Mouse (Mus musculus) spleen, postnatal 10 days (tissue): Measurements from ENCODE around the gene Cyp24a1.
A peak's percentile ranks its signal among the peaks of the same experiment; 100 is the strongest.

ENCODE experiments used
- DNase-seq, 2 experiments: peaks; one replicate each; pipeline ENCODE4 v3.0.0; 2021 to 2022; ENCODE audit warnings: low spot score in 2 of 2

Gene Cyp24a1

DNA sequence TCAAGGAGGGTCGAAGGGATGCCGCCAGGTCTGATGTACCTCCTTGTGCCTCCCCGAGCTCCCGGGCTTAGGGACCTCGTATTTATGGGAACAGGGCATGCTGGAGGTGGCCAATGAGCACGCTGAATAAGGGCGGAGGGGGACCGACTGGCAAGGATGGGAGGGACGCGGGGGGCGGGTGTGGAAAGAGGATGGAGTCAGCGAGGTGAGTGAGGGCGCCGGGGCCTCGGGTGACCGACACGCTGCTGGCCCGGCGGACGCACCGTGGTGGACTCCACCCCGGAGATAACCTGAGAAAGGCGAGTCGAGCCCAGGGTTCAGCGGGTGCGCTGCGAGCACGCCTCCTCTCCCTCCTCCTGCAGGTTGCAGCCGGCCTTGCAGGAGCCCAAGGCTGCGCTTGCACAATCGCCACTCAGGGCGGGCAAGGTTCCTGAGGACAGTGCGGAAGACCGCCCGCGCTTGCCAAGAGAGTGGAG, at the start of gene Cyp24a1:
Cyp24a1 (minus strand) TSS at position 55 of the 476 bp plus-strand sequence.
- DNase-seq, result no peak

DNA sequence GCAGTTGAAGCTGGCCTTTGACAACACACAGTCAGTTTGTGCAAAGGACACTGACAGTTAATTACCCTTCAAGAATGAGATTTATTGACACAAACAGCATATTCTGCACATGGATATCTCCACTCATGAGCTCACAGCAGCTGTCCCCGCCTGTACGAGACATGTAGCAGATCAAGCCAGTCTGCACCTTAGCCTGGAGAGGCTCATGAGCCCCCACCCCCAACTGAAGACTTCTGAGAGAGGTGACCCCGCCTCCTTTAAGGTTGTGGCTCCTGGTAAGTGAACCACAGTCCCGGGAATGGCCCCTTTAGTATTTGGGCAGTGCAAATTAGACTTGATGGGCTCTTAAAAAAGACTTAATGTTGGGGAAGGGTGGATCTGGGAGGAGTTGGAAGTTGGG, 48.8 kb upstream of the Cyp24a1 start:
- DNase-seq, result no peak

DNA sequence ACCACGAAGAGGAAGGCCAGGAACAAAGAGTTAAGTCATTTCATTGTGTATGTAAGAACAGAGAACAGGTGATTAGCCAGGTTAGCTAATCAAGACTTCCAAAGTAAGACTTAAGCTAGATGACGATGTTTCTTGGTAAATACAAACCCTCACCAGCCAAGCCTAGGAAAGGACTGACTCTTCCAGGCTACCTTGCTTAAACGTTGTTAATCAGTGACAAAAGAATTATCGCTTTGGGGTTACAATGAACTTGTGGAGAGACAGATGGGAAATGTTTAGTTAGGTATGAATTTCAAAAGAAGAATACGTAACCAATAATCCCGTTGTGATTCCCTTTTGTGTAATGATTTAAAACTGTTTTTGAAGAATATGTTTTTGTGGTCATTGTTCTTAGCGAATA, 48.0 kb upstream of the Cyp24a1 start:
- no peak for DNase-seq

DNA sequence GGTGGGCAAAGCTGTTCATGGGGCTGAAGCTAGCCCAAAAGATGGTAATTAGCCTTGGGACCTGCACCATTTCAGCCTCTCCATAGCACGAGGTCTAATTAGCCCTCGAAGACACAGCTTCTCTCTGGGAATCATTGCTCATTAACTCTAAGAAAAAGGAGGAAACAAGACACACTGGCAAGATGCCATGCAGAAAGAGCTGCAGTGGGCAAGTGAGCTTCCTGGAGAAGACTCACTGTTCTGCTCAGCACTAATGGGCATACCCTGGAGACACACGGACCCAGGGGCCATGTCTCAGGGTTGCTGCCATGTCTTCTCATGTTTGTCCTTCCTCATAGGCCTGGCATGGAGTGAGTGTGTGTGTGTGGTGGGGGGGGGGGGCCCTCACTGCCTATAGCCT, 47.2 kb upstream of the Cyp24a1 start:
- DNase-seq, result no peak

DNA sequence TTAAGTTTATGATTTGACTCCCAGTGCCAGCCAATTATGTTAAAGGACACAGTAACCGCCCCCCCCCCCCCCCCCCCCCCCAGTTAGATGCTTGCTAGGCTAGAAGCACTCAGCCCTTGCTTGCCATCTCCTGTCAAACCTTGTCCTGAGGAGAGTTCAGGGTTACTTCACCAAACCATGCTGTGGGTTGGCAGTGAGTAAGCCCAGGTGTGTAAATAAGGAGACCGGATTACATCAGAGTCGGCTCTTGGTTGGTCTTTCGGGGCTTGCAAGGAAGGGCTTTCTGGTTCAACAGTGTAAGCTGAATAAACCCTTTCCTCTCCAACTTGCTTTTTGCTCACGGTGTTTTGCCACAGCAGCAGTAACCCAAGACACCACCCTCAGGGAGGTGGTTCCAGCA, 46.7 kb upstream of the Cyp24a1 start:
- DNase-seq, result no peak

DNA sequence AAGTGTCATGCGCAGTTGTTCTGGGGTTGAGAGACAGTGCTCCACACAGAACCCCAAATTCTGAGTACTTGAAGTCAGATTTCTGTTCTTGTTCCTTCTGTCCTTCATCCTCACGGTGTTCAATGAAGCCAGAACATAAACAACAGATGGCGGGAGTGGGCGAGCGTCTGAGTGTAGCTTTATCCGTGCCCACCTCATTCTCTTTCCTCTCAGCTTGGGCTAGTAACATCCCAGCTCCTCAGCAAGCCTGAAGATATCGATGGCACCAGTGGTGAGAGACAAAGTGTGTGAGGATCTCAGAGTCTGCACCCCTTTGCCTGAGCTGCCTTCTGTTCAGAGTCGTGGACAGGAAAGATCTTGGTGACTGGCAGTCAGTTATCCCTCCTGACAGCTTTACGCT, 42.3 kb upstream of the Cyp24a1 start:
- DNase-seq, result no peak

DNA sequence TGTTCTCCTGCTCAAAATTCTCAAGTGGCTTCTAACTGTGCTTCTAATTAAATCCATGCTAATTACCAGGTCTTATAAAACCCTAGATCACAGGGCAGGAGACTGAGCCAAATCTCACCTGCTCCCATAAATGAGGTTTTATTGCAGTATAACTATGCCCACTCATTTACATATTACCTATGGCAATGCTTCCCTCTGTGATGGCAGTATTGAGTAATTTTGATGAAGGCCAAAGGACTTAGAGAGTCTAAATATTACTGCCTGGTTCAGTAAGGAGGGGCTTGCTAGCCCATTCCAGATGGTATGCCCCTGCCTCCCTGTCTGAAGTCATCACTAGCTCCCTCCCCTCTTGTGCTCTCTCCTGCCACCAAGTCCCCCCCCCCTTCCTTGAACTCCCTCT, 38.9 kb upstream of the Cyp24a1 start:
- no peak for DNase-seq

DNA sequence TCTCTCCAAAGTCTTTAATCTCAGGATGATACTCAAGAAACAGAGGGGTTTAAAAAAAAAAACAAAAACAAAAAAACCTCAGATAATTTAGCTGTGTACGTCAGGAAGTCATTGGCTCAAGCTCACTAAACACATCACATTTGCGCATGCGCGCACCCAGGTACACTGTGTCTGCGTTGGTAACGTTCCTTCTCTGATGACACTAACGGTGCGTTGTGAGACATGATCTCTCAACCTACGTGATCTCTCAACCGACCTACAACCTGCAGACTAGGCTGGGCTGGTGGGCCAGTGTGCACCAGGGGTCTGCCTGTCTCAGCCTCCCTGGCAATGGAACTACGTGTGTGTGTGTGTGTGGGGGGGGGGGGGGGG, 37.8 kb upstream of the Cyp24a1 start:
- no peak for DNase-seq

DNA sequence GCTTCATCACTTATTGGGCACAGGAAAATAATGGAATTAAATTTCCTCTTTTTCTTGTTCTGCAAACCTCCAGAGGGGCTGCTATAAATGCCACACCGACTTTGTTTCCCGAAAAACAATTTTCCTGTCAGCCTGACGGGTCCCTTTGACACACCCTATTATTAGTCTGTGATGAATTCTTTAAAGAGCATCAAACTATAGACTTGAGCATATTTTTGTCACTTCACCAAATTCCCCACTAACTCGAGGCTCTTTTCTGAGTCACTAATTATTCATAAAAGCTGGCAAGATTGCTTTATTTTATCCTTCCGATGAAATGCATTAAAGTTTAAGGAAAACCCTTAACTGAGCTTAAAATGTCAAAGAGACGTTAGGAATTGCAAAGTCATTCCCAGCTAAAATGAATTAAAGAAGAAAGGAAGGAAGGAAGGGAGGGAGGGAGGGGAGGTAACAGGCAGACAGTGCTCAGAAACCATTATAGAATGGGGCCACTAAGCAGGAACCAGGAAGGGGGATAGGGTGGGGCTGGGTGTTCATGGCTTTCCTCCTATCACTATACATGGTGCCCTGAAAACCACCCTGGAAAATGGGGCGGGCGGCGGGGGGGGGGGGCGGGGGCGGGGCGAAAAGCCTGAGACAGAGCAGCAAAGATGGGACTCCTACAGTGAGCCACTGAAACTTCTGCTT, 37.3 kb upstream of the Cyp24a1 start:
- DNase-seq, result no peak

DNA sequence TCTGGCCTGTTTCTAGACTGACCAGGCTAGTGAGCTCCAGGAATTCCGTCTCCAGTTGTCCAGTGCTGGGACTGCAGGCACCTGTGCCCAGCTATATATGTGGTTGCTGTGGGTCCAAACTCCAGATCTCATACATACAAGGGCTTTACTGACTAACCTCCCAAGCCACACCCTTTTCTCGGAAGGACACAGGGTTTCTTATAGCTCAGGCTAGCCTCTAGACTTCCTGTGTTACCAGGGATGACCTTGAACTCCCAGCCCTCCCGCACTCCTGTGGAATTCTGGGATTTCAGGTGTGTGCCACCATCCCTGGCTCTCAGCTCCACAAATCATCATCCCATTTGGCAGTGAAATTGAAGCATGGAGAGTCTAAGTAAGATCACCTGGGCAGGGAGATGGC, 33.3 kb upstream of the Cyp24a1 start:
- no peak for DNase-seq

DNA sequence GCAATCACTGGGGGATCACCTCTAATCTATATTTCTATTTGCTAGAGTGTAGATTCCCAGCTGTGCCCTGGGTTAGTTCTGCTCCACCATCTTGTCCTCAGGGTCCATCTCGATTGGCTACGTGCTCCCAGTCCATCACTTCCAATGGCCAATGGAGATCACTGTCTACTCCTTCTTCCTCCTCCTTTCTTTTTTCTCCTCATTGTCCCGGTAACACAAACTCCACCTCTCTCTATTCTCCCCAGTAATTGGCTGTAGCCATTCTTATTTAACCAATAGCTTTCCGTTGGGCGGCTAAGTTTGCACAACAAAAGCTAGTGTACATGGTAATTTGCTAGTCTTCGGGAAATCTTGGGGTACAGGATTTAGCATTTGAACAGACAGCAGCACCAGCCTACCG, 32.8 kb upstream of the Cyp24a1 start:
- DNase-seq, result no peak

DNA sequence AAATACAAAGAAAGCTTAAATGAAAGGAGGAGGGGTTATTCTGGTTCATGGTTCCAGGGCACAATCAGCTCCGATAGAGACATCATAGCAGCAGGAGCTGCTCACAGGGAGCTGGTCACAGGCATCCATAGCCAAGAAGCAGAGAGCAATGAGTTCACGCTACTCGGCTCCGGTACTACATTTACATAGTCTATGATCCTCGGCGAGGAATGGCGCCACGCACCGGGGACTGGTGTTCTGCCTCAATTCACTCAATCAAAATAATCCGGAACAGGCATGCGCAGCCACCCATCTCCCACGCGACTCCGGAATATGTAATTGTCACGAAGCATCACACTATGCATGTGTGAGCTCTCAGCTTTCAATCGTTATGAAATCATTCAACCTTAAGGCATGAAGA, 31.1 kb upstream of the Cyp24a1 start:
- DNase-seq, result no peak

DNA sequence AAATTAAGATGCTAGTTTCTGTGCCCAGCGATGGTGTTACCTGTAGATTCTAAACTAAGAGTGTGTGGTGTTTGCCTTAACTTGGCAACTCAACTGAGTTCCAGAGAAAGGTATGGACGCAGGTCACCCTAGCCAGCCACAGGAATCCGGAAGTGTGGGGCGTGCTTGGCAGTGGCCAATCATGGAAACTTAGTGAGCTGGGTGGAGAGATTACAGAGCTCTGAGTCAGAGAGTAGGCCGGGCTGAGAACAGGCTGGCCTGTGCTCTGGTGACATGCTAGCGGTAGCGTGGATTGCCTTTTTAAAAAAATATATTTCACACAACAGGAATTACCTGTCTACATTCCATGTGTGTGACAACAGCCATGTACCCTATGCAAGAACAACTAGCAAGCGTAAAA, 29.6 kb upstream of the Cyp24a1 start:
- no peak for DNase-seq

DNA sequence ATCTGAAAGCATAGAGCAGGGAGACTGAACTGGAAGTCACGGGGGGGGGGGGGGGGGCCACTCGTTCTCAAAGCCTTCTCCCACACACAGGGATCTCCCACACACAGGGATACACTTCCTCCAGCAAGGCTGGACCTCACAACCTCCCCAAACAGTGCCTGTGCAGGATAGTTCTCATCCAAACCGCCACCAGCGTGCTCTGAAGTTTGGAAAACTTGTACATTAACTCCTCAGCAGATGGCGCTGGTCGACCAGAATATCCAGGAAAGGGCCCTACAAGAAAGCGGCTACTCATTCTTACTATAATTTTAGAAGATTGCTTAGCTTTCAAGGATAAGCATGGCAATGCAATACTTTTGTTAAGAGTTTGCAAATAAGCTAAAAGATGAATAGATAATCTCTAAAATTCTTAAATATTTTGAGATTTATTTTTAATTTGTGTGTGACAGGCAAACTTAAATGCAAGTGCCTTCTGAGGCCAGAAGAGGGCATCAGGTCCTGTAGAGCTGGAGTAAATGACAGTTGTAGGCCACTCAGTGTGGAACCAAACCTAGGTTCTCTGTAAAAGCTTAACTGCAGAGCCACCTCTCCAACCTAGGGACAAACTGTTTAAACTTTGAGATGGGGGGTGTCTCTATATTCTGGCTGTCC, 23.5 kb upstream of the Cyp24a1 start:
- peak in 1 of 2 experiments; percentile 49 for DNase-seq

DNA sequence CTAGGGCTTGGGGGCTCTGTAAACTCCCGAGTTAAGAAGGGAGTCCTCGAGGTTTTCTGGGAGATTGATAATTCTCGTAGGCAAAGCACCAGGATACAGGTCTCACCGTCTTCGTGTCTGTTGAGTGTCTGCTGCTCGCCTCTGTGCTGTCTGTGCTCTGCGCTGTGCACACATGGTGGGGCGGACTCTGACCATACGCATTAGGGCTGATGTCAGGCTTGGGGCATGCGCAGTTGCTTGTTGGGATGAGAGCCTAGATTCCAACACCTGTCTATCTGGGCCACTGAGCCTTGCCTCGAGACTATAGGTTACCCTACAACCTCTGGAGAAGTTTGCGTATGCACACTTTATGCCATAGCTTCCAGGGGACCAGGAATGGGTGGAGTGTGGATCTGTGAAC, 16.8 kb upstream of the Cyp24a1 start:
- no peak for DNase-seq

DNA sequence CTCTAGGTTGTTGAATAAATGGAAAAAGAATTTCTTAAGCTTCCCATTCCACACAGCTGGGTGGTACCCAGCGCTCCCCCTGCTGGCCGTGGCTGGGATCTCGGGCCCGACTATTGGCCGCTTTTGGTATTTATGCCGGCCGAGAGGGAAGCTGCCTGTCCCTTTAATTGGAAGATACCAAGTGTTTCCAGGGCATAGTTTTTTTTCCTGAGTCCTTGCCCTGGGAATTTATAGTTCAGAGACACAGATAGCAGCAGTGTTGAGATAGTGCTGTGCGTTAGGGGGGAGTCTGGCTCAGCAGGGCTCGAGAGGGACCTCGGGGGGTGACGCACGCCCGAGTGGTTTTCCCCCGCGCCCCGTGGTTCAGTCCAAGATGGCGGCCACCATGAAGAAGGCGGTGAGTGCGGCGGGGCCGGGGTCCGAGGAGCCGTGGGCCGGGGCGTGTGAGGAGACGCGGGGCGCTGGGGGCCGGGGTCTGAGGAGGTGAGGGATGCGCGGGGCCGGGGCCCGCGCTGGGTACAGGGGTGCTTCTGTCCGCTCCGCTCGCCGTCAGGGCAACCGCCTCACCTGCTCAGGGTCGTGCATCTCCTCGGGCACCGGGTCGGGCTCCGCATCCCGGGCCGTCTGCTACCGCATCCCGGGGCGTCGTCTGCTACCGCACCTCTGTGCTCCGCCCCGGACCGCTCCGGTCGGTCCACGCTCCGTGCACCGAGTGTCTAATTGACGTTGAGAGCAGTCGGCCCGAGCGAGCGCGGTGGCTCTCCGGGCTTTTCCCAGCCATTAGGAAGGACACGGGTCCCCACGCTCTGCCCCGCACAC, 14.3 kb upstream of the Cyp24a1 start:
- DNase-seq, result peak; percentile 85 to 92

DNA sequence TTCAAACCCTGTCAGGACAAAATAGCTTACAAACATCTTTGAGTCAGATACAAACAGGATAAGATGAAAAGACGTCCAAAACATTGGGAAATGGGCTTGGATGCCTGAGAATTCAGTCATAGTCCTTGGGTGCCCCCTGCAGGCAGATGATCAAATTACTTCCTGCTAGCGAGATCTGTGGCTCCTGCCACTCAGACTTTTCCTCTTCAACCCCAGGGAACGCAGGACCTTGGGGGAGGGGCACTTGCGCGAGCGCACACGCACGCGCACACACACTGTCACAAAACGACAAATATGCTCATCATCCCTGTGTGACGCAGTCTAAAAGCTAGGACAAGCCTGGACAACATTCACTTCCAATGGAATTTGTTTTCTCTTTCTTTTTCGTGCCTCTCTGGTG, 11.9 kb upstream of the Cyp24a1 start:
- peak; percentile 72 to 86 for DNase-seq

DNA sequence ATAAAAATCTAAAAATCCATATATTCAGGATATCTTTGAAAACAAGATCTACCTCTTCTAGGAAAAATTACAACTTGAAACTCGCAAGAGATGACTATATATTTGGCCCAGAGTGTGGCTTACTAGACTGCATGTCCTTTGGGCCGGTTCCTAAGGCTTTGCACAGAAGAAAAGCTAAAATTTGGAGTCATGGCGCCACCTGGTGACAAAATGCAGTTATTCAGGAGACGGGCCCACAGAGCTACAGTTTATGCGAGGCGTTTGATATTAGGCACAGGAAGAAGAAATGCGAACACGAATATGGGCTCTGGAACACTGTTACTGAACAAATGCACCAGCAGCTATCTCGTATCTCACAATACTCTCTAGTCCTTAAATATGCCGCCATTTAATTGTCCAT, 10.8 kb upstream of the Cyp24a1 start:
- peak; percentile 39 to 79 for DNase-seq

DNA sequence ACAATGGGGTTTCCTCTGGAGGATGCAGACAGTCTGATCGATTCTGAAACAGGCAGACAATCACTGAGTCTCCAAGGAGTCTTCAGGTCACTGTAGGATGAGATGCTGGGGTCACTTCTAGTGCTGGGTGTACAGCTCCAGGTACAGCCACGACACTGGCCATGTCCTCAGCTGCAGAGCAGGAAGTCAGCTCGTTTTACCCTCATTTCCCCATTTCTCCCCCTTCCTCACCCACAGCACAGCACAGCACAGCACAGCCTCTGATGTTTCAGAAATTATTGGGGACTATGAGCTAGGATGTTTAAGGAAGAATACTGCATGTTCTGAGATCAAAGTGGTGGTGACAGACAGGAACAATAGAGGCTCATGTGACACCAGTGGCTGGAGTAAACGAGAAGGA, 7.0 kb upstream of the Cyp24a1 start:
- no peak for DNase-seq

DNA sequence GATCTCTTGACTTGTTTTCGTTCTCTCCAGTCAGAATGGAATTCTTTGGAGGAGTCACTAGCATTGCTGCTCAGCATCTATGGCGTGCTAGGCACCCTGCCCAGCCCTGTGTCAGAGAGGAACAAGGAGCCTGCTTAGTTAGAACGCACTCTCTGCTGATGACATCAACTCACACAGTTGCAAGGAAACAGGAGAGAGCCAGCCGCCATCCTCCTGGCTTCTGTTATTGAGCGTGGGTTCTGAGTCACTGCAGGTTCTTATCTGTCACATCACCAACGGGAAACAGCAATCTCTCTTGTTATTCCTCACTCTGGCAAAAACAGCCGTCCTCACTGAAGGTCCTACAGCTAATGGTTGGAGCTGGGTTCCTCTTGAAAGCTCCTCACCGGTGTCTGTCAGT, 6.4 kb upstream of the Cyp24a1 start:
- DNase-seq, result no peak

DNA sequence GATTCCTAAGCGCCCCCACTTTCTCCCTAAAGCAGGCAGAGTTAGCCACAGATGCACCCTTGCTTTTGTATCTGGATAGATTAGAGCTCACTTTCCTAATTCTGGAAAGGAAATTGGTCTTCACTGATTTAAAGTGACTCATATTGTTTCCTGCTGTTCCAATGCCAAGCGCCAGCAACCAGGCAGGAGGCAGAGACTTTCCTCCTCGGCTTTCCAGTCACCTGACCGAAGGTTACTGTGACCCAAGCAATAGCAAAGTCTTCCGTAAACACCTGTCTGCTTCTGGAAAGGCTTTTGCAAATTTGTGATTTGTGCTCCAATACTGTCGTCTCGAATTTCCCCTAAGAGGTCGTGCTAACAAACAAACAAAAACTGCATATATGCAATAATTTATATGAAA, 1.1 kb upstream of the Cyp24a1 start:
- DNase-seq, result no peak

DNA sequence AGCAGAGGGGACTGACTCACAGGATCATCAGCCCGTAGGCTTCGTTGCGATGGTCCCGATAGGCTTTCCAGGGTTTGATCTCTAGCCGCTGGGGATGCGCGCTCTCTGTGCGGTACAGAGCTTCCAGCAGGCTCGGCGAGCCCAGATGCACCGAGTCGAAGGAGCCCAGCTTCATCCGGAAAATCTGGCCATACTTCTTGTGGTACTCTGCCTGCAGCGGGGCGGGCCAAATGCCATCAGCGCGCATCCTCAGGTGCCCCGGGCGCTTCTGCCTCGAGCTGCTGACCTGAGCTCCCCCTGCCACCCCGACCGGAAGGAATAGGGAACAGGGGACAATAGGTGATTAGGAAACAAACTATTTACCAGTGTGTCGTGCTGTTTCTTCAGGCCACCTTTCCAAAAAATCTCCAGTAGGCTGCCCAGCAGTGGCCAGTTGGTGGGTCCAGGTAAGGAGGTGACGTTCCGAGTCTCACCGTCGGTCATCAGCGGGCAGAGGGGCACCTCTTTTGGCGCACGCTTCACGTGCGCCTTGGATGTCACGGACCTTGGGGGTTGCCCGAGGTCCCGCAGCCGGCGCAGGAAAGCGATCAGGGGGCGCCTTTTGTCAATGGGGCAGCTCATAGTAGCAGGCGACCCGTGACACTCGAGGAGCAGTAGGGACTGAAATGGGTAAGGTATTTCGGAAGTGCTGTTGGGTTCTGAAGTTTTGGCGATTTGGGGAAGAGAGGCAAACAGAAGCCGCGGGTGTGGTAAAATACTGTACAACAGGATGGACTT, 603 bp downstream of the Cyp24a1 start, which contains the start of gene Pfdn4:
Pfdn4 (plus strand) TSS at position 275 of the 777 bp plus-strand sequence.
- DNase-seq, result no peak
